15 mouse cellular contexts compared by ENCODE assay signal in the genomic region with DNA sequence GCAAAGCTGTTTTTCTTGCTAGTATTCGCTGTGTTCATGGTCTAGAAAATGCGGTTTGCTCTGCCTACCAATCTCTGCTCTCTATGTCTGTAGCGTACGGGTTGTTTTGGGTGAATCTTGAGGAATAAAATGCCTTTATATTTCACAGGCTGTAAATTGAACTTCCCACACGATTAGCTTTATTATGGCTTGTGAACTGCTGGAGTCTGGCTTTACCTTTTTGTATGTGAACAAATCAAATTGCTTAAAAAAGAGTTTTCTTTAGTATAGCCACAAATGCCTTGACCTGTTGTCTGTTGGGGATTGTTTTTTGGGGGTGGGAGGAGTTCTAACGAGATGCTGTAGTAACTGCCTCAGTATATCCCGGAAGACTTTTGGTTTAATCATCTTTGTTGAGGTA. TPM values are rescaled to one million over a fixed set of nuclear protein-coding genes. Genes with fewer than 3 reads are reported as not detected.
DNase-seq lines count a peak whose midpoint lies in the region; ATAC-seq and TF ChIP-seq lines count a peak whose summit lies in the region.
"Had no signal": no experiment of that assay in that cellular context is flagged by ENCODE, and none has a peak within 500 bp of the region (broad histone marks: within the 10 kb centered on the region; RNA-seq: fewer than 3 reads in every experiment).

No protein-coding gene starts in this region.

- H3K9ac ChIP-seq in forebrain, embryonic 13.5 days = peak overlapping the region; percentile 98
- H3K9ac ChIP-seq in intestine, embryonic 15.5 days = no peak overlapping the region
- peak overlapping the region; percentile 63; the same call in 1 of the 2 replicates for H3K9ac ChIP-seq in neural tube, embryonic 15.5 days (replicated peaks)
- H3K9ac ChIP-seq: kidney, embryonic 15.5 days; limb, embryonic 15.5 days had no signal

- no peaks in the 10 kb centered on the region for H3K36me3 ChIP-seq in forebrain, embryonic 13.5 days (ENCODE audit: poor library complexity, severe bottlenecking)
- H3K36me3 ChIP-seq in intestine, embryonic 15.5 days = no peaks in the 10 kb centered on the region
- H3K36me3 ChIP-seq in neural tube, embryonic 15.5 days = no peaks in the 10 kb centered on the region
- H3K36me3 ChIP-seq: kidney, embryonic 15.5 days; limb, embryonic 15.5 days had no signal

- intact Hi-C loops in gastrocnemius, adult 2 months (cut with DNase I) = no loop called here

- peak overlapping the region; percentile 57 for H3K4me3 ChIP-seq in layer of hippocampus, adult 2 months
- H3K4me3 ChIP-seq in forebrain, embryonic 13.5 days = peak overlapping the region; percentile 85
- 0 out of 2 replicates have a peak overlapping the region, but pooled peaks have one; percentile 51 for H3K4me3 ChIP-seq in intestine, embryonic 15.5 days (replicated peaks)
- H3K4me3 ChIP-seq in neural tube, embryonic 15.5 days (replicated peaks) = peak overlapping the region; percentile 67
- H3K4me3 ChIP-seq in gastrocnemius, adult 2 months = no peak overlapping the region
- H3K4me3 ChIP-seq: erythroblast, embryonic 14.5 days; myocyte had no signal

- DNase-seq in layer of hippocampus, adult 2 months (ENCODE audit: low spot score in 2 of 2) = no peak
- no peak for DNase-seq in layer of hippocampus, adult 9-10 months (ENCODE audit: low spot score)
- no peak for DNase-seq in gastrocnemius, adult 2 months
- DNase-seq in kidney, postnatal 14 days = no peak
- DNase-seq in lung, postnatal 14 days = no peak
- DNase-seq: heart, postnatal 10 days had no signal

- peaks cover 40% of the 10 kb centered on the region for H3K27me3 ChIP-seq in forebrain, embryonic 13.5 days
- H3K27me3 ChIP-seq in intestine, embryonic 15.5 days (replicated peaks) = peaks cover 82% of the 10 kb centered on the region
- peaks cover 64% of the 10 kb centered on the region for H3K27me3 ChIP-seq in neural tube, embryonic 15.5 days (replicated peaks)

- no peaks in the 10 kb centered on the region for H3K9me3 ChIP-seq in forebrain, embryonic 13.5 days (replicated peaks)
- H3K9me3 ChIP-seq in intestine, embryonic 15.5 days = no peaks in the 10 kb centered on the region
- H3K9me3 ChIP-seq in neural tube, embryonic 15.5 days (replicated peaks) = no peaks in the 10 kb centered on the region
- H3K9me3 ChIP-seq: kidney, embryonic 15.5 days; limb, embryonic 15.5 days had no signal

- no peak for TF ChIP-seq CTCF in layer of hippocampus, adult 2 months (conservative IDR thresholded peaks at IDR 0.05)
- no peak for TF ChIP-seq CTCF in gastrocnemius, adult 2 months (IDR thresholded peaks at IDR 0.05)

- no peak for ATAC-seq in forebrain, embryonic 13.5 days
- ATAC-seq in intestine, embryonic 15.5 days = no peak
- ATAC-seq in neural tube, embryonic 15.5 days (ENCODE audit: low FRiP score) = no peak
- ATAC-seq: lung, postnatal 0 days had no signal

- peak overlapping the region; percentile 94 for H3K4me2 ChIP-seq in forebrain, embryonic 13.5 days
- no peak overlapping the region; the same call in 1 of the 2 replicates for H3K4me2 ChIP-seq in intestine, embryonic 15.5 days (replicated peaks)
- H3K4me2 ChIP-seq in neural tube, embryonic 15.5 days = peak overlapping the region; percentile 94

- H3K27ac ChIP-seq in layer of hippocampus, adult 2 months = no peak overlapping the region
- peak overlapping the region; percentile 98; the same call in 1 of the 2 replicates for H3K27ac ChIP-seq in forebrain, embryonic 13.5 days
- no peak overlapping the region for H3K27ac ChIP-seq in intestine, embryonic 15.5 days
- no peak overlapping the region for H3K27ac ChIP-seq in neural tube, embryonic 15.5 days (replicated peaks)
- no peak overlapping the region for H3K27ac ChIP-seq in gastrocnemius, adult 2 months
- H3K27ac ChIP-seq: kidney, embryonic 15.5 days; limb, embryonic 15.5 days had no signal

- WGBS in forebrain, embryonic 13.5 days = 6% methylated on average over 7 of the region's 7 CpGs
- 15% methylated on average over 7 of the region's 7 CpGs for WGBS in intestine, embryonic 15.5 days
- WGBS in neural tube, embryonic 15.5 days = 5% methylated on average over 7 of the region's 7 CpGs

- H3K4me1 ChIP-seq in forebrain, embryonic 13.5 days = peaks cover 46% of the 10 kb centered on the region
- peaks cover 29% of the 10 kb centered on the region for H3K4me1 ChIP-seq in intestine, embryonic 15.5 days (replicated peaks)
- peaks cover 50% of the 10 kb centered on the region for H3K4me1 ChIP-seq in neural tube, embryonic 15.5 days

RNA-seq across cellular contexts. Expression of a gene that starts 2.4 kb away (rescaled TPM):
- 1 to 10 TPM; 6.6 to 7.2 TPM for total RNA-seq in layer of hippocampus, adult 2 months (2021)
- 10.0 and 12.8 TPM in 2 replicates for polyA plus RNA-seq in forebrain, embryonic 13.5 days (2015; fragmentation: Nextera tagmentation; extraction: Ambion mirVana)
- 1.1 TPM in 2 replicates for polyA plus RNA-seq in intestine, embryonic 15.5 days (2015; fragmentation: Nextera tagmentation; extraction: Ambion mirVana)
- polyA plus RNA-seq in neural tube, embryonic 15.5 days (2015; fragmentation: Nextera tagmentation; extraction: Ambion mirVana) = 0.93 and 1.2 TPM in 2 replicates
- total RNA-seq in gastrocnemius, adult 2 months (2021) = not detected
- total RNA-seq: granulocyte monocyte progenitor cell, adult 5-6 weeks; heart, postnatal 10 days had no signal
- polyA plus RNA-seq: erythroblast, embryonic 14.5 days; myocyte had no signal
